Mouse (Mus musculus) urinary bladder, postnatal 4 days (tissue): ENCODE results near the gene Gipc2.

Experiments
- DNase-seq, 2 experiments: peaks; one replicate each; pipeline ENCODE4 v3.0.0; 2021 to 2022; ENCODE audit warnings: low spot score in 2 of 2

The Gipc2 gene

DNA sequence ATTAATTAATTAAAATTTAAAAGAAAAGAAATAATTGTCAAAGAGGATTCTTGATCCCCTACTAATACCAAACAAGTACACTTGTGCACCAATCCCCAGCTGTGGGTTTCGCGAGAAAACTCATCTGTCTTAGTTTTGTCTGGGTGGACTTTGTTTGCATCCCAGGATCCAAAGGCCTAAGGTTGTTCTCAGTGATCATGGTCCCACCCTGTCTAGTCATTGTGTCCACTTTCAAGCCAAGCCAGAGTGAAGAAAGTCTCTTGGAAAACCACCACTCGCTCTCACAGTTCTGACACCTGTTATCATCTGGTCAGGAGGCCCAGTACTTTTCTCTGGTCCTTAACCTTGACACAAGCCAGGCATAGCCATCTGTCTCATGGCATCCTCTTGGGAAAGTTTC is 48.1 kb downstream of the Gipc2 start:
- no peak for DNase-seq

DNA sequence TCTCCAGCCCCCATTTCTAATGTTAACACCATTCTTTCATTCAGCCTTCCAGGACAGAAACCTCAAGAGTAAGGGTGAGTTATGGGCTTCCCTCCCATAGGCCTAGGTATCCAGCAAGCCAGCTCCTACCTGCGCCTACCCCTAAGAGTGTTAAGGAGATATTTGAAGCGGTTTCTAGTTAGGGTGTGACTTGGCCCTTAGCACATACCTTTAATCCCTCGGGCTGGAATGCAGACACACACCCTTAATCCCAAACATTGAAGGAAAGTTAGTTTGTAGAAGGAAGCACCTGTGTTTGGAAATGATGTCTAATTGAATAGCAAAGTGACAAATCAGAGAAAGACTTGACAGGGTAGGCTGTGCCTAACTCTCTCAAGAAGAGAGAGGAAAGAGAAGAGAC is 49.9 kb downstream of the Gipc2 start:
- DNase-seq: no peak

DNA sequence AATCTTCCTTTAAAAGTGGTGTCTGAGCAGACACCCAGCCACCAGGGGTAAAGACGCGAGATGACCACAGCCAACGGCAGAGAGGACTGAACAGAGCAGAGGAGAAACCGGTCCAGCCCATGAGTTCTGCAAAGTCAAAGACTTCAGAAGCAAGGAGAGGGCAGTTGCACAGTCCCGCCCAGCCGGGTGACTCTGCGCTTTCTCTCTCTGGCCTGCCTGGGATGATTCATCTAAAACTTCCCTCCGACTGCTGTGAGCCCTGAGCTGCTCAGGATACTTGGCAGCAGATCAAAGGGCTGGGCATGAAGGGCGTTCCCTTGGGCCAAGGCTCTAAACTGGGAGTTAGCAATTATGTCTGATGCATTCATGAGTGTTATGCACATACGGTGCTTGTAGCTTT is 51.2 kb downstream of the Gipc2 start:
- DNase-seq: peak; percentile 70 to 84

DNA sequence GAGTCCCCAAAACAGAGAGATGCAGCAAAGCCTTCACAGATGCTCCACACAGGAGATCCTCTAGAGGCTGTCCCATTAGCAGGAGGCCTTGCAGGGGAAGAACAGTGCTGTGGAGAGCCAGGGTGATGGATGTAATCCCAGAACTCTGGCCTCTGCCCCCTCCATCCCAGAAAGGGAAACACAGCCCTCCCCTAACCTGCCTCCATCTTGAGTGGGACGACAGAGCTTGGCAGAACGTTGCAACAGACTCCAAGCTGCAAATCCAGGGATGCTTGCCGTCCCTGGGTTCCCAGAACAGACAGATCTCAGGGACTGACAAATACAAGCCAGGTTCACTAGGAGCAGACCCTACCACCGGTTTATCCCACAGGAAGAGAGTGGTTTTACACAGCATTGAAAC is 51.8 kb downstream of the Gipc2 start:
- peak in 1 of 2 experiments; percentile 53 for DNase-seq

DNA sequence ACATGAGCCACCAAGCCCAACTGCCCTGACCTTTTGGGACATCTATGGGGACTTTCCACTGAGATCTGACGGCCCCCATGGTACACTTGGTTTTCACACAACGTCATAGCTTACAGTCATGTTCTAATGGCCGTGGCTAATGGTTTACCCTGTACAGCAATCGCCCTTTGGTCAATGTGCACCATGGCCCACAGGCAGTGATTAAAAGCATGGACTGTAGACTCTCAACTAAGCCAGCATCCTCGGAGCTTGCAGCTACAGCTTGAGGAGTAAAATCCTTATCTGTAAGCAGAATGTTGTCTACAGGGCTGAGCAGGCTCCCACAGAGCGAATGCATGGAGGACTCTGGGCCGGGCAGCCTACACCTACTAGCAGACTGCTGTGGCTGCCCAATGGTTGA is 52.5 kb downstream of the Gipc2 start:
- DNase-seq: no peak

DNA sequence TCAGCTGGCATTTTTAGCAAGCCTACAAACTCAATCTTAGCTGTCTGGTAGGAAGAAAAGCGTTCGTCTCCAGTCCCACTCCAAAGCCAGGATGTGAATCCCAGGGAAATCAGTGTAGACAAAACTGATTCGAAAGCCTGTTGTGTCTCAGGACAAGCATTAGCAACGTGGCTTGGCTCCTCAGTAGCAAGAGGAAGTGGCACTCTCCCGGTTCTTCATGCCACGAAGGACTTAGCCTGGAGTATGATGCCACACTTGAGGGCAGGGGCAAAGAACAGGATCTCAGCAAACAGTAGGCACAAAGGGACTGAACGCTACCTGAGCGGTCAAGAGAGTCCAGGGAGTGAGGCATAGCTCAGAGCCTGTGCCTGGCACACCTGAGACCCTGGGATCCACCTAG is 53.4 kb downstream of the Gipc2 start:
- no peak for DNase-seq

DNA sequence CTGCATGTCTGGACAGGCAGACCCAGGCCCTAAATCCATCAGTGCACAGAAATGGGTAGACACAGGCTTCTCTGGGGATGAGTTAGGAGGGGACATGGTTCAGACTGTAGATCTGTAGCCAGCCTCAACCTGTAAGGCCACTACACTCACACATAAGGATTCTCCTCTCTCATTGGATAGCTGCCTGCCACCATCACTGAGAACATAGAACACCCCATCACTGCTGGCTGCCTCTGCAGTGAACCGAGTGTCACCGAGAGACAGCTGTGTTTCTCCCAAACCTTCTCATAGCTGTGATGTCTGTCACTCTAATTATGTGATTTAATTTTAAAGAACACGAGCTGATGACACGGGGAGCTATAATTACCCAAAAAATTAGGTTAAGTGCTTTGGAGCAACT is 54.5 kb downstream of the Gipc2 start:
- no peak for DNase-seq

DNA sequence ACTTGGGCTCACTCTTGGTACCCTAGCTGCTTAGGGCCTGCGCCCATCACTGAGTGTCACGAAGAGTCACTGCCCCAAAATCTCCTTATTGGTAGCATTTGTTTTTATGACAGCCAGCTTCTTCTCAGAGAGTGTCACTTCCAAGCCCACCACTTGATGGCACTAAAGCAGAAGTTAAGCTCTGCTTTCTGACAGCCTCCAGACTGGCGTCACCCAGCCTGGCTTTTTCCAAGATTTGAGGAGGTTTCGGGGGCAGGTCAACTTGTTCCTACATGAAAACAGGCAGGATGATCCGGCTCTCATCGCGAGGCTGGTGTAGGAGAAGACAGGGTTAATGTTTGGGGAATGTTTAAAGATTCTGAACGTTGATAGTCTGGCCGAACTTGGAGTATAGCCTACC is 54.9 kb downstream of the Gipc2 start:
- DNase-seq: peak; percentile 61 to 78

DNA sequence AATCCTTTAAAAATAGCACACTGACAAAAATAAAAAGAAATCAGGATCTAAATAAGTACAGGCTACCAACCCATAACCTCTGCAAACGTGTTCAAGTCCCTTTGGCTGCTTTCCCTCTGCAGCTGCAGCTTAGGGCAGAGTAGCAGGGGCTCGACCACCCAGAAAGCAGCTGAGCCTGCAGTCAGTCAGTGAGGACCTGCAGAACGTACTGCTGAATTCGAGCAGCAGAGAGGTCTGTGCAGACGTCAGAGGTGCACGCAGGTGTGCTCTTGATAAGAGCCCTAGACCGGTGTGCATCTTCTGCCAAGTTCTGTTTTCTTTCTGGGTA is 56.8 kb downstream of the Gipc2 start:
- DNase-seq: no peak

DNA sequence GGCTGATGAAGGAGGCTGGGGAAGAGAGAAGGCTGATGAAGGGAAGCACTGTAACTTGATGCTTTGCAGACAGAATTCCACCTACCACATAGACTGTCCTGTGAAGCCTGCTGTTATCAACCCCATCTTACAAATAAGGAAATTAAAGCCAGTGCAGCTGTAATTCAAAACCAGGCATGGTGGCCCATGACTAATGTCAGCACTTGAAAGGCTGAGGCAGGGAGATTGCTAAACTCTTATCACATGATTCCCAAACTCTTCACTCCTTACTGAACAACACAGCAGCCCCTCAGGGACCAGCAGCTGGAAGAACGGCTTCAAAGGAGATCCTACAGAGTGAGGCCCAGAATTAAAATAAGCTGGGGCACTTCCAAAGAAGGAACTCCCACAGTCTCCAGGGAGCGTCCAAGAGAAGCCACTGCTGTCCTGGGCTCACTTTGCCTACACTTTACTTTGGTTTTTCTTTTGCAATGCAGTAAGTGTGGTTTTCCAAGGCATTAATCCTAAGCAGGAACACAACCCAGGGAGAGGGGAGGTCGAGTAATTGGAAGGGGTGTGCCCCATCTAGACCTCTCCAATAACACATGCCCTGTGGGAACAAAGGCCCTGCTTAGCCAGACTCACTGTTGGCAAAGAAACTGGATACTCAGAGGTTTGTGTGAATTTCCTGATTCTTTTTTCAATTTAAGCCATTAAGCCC is 57.3 kb downstream of the Gipc2 start:
- DNase-seq: no peak

DNA sequence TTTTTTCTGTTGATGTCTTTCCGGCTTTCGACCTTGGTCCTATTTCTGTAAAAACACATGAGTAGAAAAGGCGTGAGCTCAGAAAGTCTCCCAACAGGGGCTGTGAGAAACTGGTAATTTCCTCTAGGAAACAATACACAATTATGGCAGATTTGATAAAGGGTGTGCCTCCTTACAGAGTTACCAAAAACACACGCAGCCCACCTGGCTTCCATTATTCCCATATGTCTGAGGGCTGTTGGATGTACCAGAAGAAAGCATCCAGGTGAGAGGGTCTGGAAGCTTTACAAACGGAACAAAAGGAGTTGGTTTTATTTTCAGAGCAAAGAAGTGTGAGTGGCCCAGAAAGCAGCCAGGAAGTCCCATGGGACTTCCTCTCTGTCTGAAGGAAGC is 58.0 kb downstream of the Gipc2 start:
- DNase-seq: no peak

DNA sequence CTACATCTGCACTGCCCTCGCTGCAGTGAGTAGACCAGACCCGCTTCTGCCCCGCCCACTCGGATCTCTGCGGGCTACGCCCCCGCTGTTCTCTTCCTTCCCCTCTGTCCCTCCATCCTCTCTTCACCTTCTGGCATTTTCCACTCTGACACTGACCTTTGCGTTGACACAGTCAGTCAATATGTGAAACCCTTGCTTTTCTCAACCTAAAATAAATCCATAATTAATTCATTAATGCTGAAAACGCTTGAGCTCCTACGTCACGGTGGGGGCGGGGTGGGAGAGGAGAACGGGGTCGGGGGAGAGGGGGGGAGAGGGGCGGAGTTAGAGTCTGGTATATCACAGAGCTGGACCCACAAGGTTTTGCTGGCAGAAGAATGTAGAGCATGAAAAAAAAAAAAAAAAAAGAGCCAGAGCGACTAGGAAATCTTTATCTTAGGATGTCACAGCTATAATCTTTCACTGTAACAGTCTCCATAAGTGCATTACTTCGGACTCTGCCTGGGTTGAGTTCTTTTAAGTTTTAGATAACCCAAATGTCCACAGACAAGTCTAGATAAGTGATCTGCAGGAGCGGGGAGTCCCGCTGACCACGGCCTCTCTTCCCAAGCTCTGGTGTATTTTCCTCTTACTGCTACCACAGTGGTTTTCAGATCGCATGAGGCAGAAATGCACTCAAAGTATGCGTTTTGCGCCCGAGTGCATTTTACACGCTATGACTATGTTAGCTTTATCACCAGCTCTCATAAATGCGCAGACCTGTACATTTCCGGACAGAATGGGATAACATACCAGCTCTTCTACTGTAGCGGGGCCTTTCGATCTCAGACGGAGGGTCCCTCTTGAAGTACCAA is 58.7 kb downstream of the Gipc2 start:
- no peak for DNase-seq

DNA sequence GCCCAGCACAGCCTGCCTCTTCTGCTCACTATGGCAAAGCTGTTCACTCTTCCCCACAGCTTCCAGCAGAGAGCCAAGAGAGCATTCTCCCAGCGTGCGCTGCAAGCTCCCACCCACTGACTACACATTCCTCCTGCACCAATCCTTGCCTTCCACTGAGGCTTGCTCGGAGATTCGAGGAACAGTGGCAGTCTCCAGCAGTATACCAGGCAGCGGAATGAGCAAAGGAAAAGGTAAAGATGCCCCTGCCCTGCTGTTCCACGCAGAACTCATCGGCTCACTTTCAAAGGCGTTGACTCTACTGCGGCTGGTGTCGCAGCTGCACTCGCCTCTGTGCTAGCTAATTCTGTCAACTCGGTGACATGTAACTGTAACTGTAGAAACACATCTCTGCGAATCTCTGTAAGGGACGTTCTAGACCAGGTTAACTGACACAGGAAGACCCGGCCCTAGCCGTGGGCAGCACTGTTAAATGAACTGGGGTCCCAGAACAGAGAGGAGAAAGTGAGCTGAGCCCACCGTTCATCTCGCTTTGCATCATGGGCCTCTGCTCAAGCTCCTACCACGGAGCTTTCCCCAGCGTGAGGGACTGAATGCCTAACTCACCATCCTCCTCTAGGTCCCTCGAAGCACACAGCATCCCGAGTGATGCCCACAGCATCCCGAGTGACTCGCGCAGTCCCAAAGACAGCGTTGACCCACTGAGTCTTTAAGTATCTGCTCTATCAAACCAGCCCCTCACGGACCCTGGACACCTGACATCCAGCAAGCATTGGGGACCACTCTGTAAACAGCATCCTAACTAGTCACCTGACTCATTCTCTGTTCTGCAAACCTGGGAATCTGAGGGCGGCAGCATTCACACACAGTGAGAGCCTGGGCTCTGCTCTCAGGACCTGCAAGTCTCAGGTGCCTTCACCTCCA is 59.5 kb downstream of the Gipc2 start:
- no peak for DNase-seq

DNA sequence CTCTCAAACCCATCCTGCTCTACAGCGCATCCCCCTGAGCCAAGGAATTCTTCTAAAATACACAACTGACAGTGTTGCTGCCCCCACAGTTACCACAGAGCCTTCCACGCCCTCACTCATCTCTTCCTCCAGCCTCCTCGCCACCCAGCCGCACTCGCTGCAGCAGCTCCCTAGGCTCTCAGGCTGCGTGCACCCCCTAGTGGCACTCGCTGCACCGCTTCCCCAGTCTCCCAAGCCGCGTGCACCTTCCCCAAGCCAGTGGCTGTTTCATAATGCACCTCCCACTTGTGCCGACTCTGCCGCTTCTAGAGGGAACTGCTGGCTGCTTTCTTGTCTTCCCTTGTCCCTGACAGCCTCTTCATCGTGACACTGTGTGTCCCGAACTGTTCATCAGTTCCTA is 60.7 kb downstream of the Gipc2 start:
- peak in 1 of 2 experiments; percentile 37 for DNase-seq

DNA sequence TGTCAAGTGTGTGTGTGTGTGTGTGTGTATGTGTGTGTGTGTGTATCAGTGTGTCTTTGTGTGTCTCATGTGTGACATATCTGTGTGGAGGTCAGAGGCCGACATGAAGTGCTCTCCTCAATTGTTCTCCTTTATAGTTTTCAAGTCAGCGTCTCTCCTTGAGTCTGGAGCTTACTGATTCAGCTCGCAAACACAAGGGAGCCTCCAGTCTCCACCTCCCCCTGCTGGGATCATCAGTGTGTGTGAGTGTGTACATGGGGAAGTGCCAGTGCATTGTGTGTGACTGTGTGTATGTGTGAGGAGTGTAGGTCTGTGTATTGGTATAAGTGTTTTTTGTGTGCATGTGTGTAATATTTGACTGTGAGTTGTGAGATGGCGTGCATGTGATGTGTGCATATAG is 62.6 kb downstream of the Gipc2 start:
- DNase-seq: no peak

DNA sequence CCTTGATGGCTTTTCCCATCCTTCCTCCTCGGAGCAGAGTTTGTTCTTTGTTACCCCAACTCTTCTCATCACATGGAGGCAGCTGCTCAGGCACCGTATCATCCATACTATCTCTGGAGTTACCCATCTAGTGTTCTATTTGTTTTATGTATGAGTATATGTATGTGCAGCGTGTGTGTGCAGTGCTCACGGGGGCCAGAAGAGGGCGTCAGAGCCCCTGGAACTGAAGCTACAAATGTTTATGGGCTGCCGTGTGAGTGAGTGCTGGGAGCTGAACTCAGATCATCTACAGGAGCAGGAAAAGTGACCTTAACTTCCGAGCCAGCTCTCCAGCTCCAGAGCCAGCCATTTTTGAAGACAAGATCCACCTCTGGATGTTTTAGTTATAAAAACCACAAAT is 64.6 kb downstream of the Gipc2 start:
- no peak for DNase-seq

DNA sequence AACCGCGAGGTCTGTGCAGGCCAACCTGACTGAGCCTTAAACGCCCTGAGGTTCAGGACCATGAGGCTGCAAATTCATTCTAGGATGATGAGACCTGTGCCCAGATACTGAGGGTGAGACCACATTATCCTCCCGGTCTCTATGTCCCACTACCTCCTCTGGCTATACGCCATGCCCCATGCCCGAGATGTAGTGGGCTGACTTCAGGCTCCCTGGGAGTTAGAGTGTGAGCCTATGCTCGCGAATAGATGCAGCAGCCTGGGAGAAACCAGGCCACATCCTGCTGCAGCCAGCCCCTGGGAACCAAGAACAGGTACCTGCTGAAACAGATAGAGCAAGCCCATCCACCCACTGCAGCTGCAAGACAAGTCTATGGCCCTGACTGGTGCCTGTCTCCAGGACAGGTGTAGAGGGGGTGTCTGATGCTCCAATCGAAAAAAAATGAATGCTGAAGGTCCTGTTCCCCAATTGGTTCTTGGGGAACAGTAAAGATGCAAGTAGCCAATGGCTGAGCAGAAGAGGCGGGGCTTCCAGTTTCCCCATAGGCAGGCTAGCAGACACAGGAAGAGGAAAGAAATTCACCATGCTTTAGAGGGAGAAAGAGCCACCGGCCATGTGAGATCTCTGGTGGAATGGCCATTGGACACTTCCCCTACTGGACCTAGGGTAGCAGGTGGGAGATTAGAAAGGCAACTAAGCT is 65.8 kb downstream of the Gipc2 start:
- no peak for DNase-seq

DNA sequence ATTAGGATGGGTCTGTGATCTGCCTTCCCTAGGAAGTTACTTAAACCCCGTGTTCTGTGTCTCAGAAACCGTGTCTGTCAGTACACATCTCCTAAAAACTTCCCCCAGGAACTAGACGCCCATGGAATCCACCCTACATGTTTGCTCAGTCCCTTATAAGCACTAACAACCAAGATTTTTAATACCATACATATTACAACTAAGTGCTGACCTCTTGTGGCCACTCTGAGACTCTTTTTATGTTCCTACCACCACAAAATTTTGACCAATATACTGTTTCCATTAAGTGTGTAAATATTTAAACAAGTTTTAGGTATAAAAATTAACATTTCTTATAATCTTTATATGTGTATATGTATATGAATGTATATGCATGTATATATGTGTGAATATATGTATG is 71.0 kb downstream of the Gipc2 start:
- DNase-seq: no peak

DNA sequence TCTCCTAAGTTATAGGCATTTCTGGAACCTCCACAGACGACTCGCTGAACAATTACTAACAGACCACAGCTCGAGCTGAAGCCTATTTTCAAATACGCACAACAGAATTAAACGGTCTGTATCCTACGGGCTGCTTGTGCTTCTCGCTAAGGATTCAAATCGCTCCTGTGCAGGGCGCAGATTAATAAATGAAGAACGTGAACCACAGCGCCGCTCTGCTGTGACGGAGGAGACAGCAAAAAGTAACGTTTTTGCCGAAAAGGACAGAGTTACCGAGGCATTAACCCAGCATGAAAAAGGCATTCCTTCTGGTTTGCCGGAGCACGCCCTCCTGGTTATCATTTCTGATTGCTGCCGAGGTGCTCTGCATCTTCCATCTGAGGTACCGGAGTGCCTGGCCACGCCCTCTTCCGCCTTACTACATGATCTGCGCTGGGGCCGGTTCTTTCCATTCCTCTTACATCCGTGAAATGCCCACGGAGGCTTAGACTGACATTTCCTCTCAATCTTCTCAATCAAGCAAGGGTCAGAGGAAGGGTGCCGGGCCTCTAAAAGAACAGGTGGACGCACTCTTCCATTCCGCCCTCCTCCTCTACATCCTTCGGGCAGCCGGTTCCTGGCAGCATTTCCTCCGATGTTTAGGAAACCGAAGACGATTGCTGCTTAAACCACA is 73.5 kb downstream of the Gipc2 start:
- no peak for DNase-seq

DNA sequence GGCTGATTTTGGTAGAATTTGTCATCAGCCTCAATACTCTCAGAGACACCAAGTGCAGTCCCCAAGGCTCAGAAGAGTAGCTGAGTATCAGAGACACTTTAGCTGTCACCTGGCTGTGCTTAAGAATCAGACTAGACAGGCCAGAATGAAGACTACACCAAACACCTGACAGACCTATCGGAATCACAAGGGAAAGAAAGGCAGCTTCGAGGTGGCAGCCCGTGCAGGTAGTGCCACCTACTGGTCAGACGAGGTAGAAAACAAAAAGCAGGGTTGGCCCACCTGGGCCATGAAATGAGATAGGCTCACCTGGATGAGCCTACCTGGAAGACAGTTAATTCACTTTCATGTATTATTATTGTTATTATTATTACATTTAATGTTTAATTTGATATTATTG is 76.9 kb downstream of the Gipc2 start:
- DNase-seq: no peak

DNA sequence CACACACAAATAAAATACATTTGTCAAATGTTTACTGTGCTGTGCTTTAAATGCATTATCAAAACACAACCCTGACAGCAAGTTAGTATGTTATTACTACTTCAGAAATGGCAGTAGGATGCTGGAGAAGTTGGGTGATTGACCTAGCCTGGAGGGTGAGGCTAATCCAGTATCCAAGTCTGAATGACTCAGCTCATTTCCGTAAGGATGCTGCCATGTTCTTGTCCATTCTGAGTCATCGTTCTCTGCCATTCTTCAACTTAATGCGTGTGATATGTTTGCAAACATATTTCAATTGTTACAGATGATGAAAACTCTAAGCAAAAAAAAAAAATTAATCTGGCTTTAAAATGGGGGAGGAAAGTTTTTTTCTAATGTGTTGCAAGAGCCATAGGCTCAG is 84.6 kb downstream of the Gipc2 start:
- DNase-seq: no peak
